Mouse (Mus musculus) embryonic facial prominence, embryonic 14.5 days (tissue): ENCODE data around the gene Prkd3. TPM values are rescaled to one million over a fixed set of nuclear protein-coding genes. Genes with fewer than 3 reads are reported as not detected.

ENCODE experiments used
- ATAC-seq: fragments of 200-750 bp; cut with Nextera tagmentation; 2 replicates; pipeline ENCODE4 v1.8.0; 2017; ENCODE audit warnings: low read depth, moderate number of reproducible peaks, moderate TSS enrichment
- DNase-seq: peaks from one replicate; pipeline ENCODE4 v3.0.0-alpha.2; 2015; ENCODE audit warnings: low spot score
- H3K27ac ChIP-seq: fragments of 300-500 bp; sonication (generic); replicated peaks from 2 replicates; pipeline ENCODE4 v1.5.1; 2014; ENCODE audit warnings: low read depth, mild to moderate bottlenecking, low read length, moderate library complexity
- H3K27me3 ChIP-seq: fragments of 300-500 bp; sonication (generic); replicated peaks from 2 replicates; pipeline ENCODE4 v1.6.1; 2014; ENCODE audit warnings: low read length; ENCODE audit not compliant: control insufficient read depth, insufficient read depth
- H3K36me3 ChIP-seq: fragments of 300-500 bp; sonication (generic); 2 replicates; pipeline ENCODE4 v1.6.1; 2014; ENCODE audit warnings: low read length, mixed read lengths; ENCODE audit not compliant: control insufficient read depth, insufficient read depth
- H3K4me1 ChIP-seq: fragments of 300-500 bp; sonication (generic); 2 replicates; pipeline ENCODE4 v1.6.1; 2014; ENCODE audit warnings: antibody characterized with exemption, low read length; ENCODE audit not compliant: control insufficient read depth, insufficient read depth
- H3K4me2 ChIP-seq: fragments of 300-500 bp; sonication (generic); 2 replicates; pipeline ENCODE4 v1.6.1; 2014; ENCODE audit warnings: low read depth, mild to moderate bottlenecking, low read length, moderate library complexity, mixed read lengths
- H3K4me3 ChIP-seq: fragments of 300-500 bp; sonication (generic); 2 replicates; pipeline ENCODE4 v1.5.1; 2014; ENCODE audit warnings: low read depth, mild to moderate bottlenecking, low read length
- H3K9ac ChIP-seq: fragments of 300-500 bp; sonication (generic); 2 replicates; pipeline ENCODE4 v1.6.1; 2014; ENCODE audit warnings: low read depth, mild to moderate bottlenecking, low read length, moderate library complexity, mixed read lengths
- H3K9me3 ChIP-seq: fragments of 300-500 bp; sonication (generic); 2 replicates; pipeline ENCODE4 v1.6.1; 2016; ENCODE audit warnings: low read length; ENCODE audit not compliant: control insufficient read depth
- WGBS: fragments of 180-500 bp; shearing (Covaris S2); extraction: QIAGEN DNeasy Blood & Tissue Kit; methylation state at CpG from one replicate; pipeline ENCODE4 v1.1.7; 2014; 5-methylcytosine and 5-hydroxymethylcytosine counted together
- polyA plus RNA-seq: library from polyadenylated mRNA; unstranded; fragments of >200 nt; fragmentation: Nextera tagmentation; extraction: Ambion mirVana; gene quantifications from 2 replicates; pipeline ENCODE4 v1.2.1, GENCODE M21; 2014

The Prkd3 gene
- polyA plus RNA-seq, 1 experiment from 2014 or later: 42.3 TPM

DNA sequence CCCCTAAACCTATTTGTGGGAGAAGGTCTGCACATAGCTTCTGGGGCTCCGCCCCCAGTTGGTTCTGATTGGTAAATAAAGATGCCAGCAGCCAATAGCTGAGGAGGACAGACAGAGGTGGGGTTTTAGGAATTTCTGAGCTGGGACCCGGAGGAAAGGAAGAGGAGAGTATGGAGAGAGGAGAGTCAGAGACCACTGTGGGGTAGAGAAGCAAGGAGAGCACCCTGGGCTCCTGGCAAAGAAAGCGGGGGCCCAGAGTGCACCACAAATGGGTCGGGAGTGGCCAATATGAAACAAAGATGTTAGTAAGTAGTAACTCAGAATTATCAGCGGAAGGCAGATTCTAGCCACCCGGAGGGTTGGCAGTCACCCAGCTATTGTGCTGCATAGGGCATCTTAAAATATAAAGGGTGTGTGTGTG, 107.7 kb downstream of the Prkd3 start:
- Histone ChIP-seq H3K4me3 (peak overlapping the region; percentile 24), H3K27ac (no peak overlapping the region), H3K36me3 (no peaks in the 10 kb centered on the region), H3K9me3 (no peaks in the 10 kb centered on the region), H3K4me2 (peak overlapping the region; percentile 41), H3K27me3 (no peaks in the 10 kb centered on the region), H3K9ac (0 out of 2 replicates have a peak overlapping the region, but pooled peaks have one; percentile 5), H3K4me1 (peaks cover 10% of the 10 kb centered on the region)
- ATAC-seq: peak; percentile 27
- DNase-seq: peak; percentile 71
- WGBS: 34% methylated on average over 6 of the region's 6 CpGs

DNA sequence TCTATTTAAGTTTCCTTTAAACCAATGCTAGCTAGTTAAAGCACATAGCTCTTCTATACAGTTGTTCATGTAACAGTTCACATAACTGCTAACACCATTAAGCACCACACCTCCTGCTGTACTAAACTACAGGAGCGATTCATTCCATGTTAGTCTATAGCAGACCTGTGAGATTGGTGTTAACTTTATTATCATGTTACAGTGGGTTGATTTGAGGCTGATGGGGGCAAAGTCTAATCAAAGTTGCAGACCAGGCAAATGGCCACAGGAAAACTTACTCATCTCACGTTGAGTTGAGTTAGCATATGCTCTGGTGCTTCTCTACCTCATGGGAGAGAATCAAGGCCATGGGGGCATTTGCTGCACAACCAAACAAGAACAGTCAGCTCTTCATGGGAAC, 111.2 kb downstream of the Prkd3 start:
- Histone ChIP-seq H3K27me3 (no peaks in the 10 kb centered on the region), H3K27ac (no peak overlapping the region), H3K4me3 (no peak overlapping the region), H3K4me1 (no peaks in the 10 kb centered on the region), H3K9ac (no peak overlapping the region), H3K36me3 (no peaks in the 10 kb centered on the region), H3K4me2 (no peak overlapping the region), H3K9me3 (no peaks in the 10 kb centered on the region)
- no peak for ATAC-seq
- DNase-seq: no peak
- WGBS: 65% methylated on average over 2 of the region's 2 CpGs

DNA sequence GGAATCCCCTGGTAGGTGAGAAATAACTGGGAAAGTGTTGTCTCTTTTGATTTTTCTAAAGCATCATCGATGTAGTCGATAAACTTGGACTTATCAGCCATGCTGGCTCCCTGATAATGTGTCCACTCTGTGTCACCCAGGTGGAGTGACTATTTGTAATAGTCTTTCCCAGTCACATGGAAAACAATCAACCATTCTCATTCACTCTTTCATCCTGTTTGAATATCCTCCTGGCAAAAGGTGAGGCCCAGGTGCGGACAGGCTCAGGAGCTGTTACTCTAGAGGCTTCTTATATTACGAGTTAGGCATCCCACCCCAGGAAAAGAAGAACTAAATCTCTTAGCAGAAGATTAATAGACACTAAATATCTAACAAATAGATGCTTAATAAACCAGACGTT, 113.7 kb downstream of the Prkd3 start, which contains the start of gene Sult6b1:
Gene Sult6b1, minus strand, starts transcription at position 101 of the 400 bp plus-strand sequence.
- Histone ChIP-seq H3K27ac (no peak within 1 kb of the TSS), H3K36me3 (no peaks in the 10 kb centered on the region), H3K4me1 (no peaks in the 10 kb centered on the region), H3K9ac (no peak within 1 kb of the TSS), H3K4me2 (no peak within 1 kb of the TSS), H3K4me3 (no peak within 1 kb of the TSS), H3K9me3 (no peaks in the 10 kb centered on the region), H3K27me3 (no peaks in the 10 kb centered on the region)
- WGBS: 78% methylated on average over 5 of the region's 5 CpGs
- DNase-seq (no peak), ATAC-seq (no peak)

DNA sequence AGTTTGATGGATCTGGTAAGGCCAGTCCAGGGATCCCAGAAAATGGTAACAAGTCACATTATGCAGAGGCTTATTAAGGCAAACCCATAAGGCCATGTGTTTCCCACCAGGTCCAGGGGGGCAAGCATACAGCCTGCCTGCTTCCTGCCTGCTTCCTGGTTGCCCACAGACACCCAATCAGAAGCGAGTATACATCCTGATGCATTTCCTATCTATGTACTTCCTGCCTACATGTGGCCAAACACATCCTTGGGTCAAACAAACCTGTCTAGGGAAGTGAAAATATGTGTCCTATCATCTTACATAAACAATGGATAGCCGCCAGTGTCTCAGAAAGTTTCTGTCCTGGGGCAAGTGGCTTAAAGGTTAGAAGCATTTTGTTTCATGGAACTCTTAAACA, 117.5 kb downstream of the Prkd3 start:
- no peaks in the 10 kb centered on the region for H3K36me3 ChIP-seq
- no peak overlapping the region for H3K4me2 ChIP-seq
- H3K9ac ChIP-seq: no peak overlapping the region
- H3K4me3 ChIP-seq: no peak overlapping the region
- H3K9me3 ChIP-seq: no peaks in the 10 kb centered on the region
- DNase-seq (no peak), ATAC-seq (no peak)
- no peaks in the 10 kb centered on the region for H3K27me3 ChIP-seq
- 71% methylated on average over 2 of the region's 2 CpGs for WGBS
- H3K27ac ChIP-seq: no peak overlapping the region
- no peaks in the 10 kb centered on the region for H3K4me1 ChIP-seq

Other genes starting within 250 kb of the Prkd3 start
- gene Heatr5b, start 185.5 kb downstream of the Prkd3 start, polyA plus RNA-seq: 12.4 and 14.6 TPM in 2 replicates
- 38.5 and 40.5 TPM in 2 replicates for gene Gpatch11, start 185.2 kb downstream of the Prkd3 start, polyA plus RNA-seq
- gene Eif2ak2, start 138.2 kb downstream of the Prkd3 start, polyA plus RNA-seq: 6.8 and 8.0 TPM in 2 replicates
- 0.22 and 0.75 TPM in 2 replicates for gene Sult6b1, start 113.8 kb downstream of the Prkd3 start, polyA plus RNA-seq
- 95.6 and 96.4 TPM in 2 replicates for gene Cebpzos, start 104.3 kb downstream of the Prkd3 start, polyA plus RNA-seq
- 53.3 and 54.7 TPM in 2 replicates for gene Cebpz, start 83.8 kb downstream of the Prkd3 start, polyA plus RNA-seq
- gene Ndufaf7, start 83.7 kb downstream of the Prkd3 start, polyA plus RNA-seq: 49.0 and 52.5 TPM in 2 replicates
- 14.0 and 18.1 TPM in 2 replicates for gene Qpct, start 31.1 kb upstream of the Prkd3 start, polyA plus RNA-seq